Mouse (Mus musculus): ENCODE results near the gene Ikzf1. TPM values are rescaled to one million over a fixed set of nuclear protein-coding genes. Genes with fewer than 3 reads are reported as not detected.

The Ikzf1 gene
- polyA plus RNA-seq, 1 experiment from 2014 or later = 1.5 TPM

DNA sequence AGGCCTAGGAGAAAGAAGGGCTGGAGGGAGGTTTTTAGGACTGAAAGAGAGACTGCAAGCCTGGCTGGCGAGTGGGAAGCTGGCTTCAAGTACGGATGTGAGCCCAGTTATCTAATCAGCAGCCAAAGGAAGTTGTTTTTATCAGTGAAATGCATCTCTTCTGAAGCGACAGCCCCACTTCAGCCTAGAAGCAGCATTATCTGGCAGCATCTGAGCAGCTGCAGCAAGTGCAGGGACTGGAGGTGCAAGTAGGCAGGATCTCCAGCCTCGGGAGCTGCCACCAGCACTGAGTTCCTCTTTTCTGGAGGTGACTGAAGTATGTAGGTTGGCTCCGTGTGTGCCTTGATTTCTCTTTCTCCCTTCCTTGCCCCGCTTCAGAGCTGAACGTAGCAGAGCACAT lies 26.9 kb downstream of the Ikzf1 start:
- Histone ChIP-seq H3K27me3 (ENCODE audit: control insufficient read depth, insufficient read depth, low read length) (0 out of 2 replicates have a peak, but pooled peaks cover 3% of the 10 kb centered on the region), H3K36me3 (ENCODE audit: control insufficient read depth, insufficient read depth, low read length) (no peaks in the 10 kb centered on the region), H3K4me1 (ENCODE audit: control insufficient read depth in 2 of 2, insufficient read depth in 2 of 2, low read length in 2 of 2) (no peaks in the 10 kb centered on the region), H3K9me3 (ENCODE audit: control insufficient read depth, low read length) (no peaks in the 10 kb centered on the region), H3K4me3 (ENCODE audit: control insufficient read depth in 1 of 2, insufficient read depth in 1 of 2, low read depth in 1 of 2, low read length in 2 of 2) (no peak overlapping the region), H3K27ac (replicated peaks in 1 of 2; ENCODE audit: control insufficient read depth in 1 of 2, insufficient read depth in 1 of 2, low read depth in 2 of 2, low read length in 2 of 2) (no peak overlapping the region), H3K4me2 (ENCODE audit: low read length) (no peak overlapping the region), H3K9ac (ENCODE audit: low read length) (no peak overlapping the region)
- 27% methylated on average over 7 of the region's 7 CpGs for WGBS
- no peak for ATAC-seq (ENCODE audit: insufficient number of reproducible peaks, insufficient read depth, low FRiP score, low read depth)

DNA sequence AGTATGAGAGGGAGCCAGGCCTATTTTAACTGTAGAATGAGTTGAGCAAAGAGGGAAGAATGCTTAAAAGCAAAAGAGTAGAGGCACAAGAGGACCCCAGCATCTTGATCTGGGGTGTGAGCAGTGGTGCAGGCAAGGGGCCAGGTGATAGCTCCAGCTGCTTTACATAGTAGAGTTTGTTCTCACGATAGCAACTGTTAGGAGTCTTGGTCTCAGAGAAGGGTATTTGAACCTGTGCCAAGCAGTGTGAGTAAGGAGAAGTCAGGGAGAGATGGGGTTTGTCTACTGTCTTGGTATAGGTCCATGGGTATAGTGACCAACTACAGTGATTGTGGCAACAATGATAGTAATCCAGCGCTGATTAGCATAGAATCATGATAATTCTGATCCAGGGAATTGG lies 29.9 kb downstream of the Ikzf1 start:
- Histone ChIP-seq H3K27me3 (ENCODE audit: control insufficient read depth, insufficient read depth, low read length) (no peaks in the 10 kb centered on the region), H3K9me3 (ENCODE audit: control insufficient read depth, low read length) (no peaks in the 10 kb centered on the region), H3K27ac (replicated peaks in 1 of 2; ENCODE audit: control insufficient read depth in 1 of 2, insufficient read depth in 1 of 2, low read depth in 2 of 2, low read length in 2 of 2) (no peak overlapping the region), H3K4me1 (ENCODE audit: control insufficient read depth in 2 of 2, insufficient read depth in 2 of 2, low read length in 2 of 2) (no peaks in the 10 kb centered on the region), H3K9ac (ENCODE audit: low read length) (no peak overlapping the region), H3K36me3 (ENCODE audit: control insufficient read depth, insufficient read depth, low read length) (no peaks in the 10 kb centered on the region), H3K4me2 (ENCODE audit: low read length) (no peak overlapping the region), H3K4me3 (ENCODE audit: control insufficient read depth in 1 of 2, insufficient read depth in 1 of 2, low read depth in 1 of 2, low read length in 2 of 2) (no peak overlapping the region)
- WGBS = 80% methylated on average over 2 of the region's 2 CpGs
- ATAC-seq (ENCODE audit: insufficient number of reproducible peaks, insufficient read depth, low FRiP score, low read depth) = no peak

GRCm38 (mm10) chr11:11715963-11716691 lies 31.3 kb downstream of the Ikzf1 start:
- Histone ChIP-seq H3K9me3 (ENCODE audit: control insufficient read depth, low read length) (no peaks in the 10 kb centered on the region), H3K4me3 (ENCODE audit: control insufficient read depth in 1 of 2, insufficient read depth in 1 of 2, low read depth in 1 of 2, low read length in 2 of 2) (no peak overlapping the region), H3K27ac (replicated peaks in 1 of 2; ENCODE audit: control insufficient read depth in 1 of 2, insufficient read depth in 1 of 2, low read depth in 2 of 2, low read length in 2 of 2) (no peak overlapping the region), H3K4me2 (ENCODE audit: low read length) (no peak overlapping the region), H3K36me3 (ENCODE audit: control insufficient read depth, insufficient read depth, low read length) (no peaks in the 10 kb centered on the region), H3K27me3 (ENCODE audit: control insufficient read depth, insufficient read depth, low read length) (no peaks in the 10 kb centered on the region), H3K4me1 (ENCODE audit: control insufficient read depth in 2 of 2, insufficient read depth in 2 of 2, low read length in 2 of 2) (no peaks in the 10 kb centered on the region), H3K9ac (ENCODE audit: low read length) (no peak overlapping the region)
- no peak for ATAC-seq (ENCODE audit: insufficient number of reproducible peaks, insufficient read depth, low FRiP score, low read depth)
- 73% methylated on average over 7 of the region's 7 CpGs for whole genome bisulfite sequencing

GRCm38 (mm10) chr11:11716692-11717037 lies 31.9 kb downstream of the Ikzf1 start:
- ATAC-seq (ENCODE audit: insufficient number of reproducible peaks, insufficient read depth, low FRiP score, low read depth) = no peak
- H3K36me3 ChIP-seq (ENCODE audit: control insufficient read depth, insufficient read depth, low read length) = no peaks in the 10 kb centered on the region
- H3K4me1 ChIP-seq (ENCODE audit: control insufficient read depth in 2 of 2, insufficient read depth in 2 of 2, low read length in 2 of 2) = no peaks in the 10 kb centered on the region
- H3K4me3 ChIP-seq (ENCODE audit: control insufficient read depth in 1 of 2, insufficient read depth in 1 of 2, low read depth in 1 of 2, low read length in 2 of 2) = no peak overlapping the region
- no peak overlapping the region for H3K27ac ChIP-seq (replicated peaks in 1 of 2; ENCODE audit: control insufficient read depth in 1 of 2, insufficient read depth in 1 of 2, low read depth in 2 of 2, low read length in 2 of 2)
- H3K4me2 ChIP-seq (ENCODE audit: low read length) = no peak overlapping the region
- H3K9me3 ChIP-seq (ENCODE audit: control insufficient read depth, low read length) = no peaks in the 10 kb centered on the region
- no peaks in the 10 kb centered on the region for H3K27me3 ChIP-seq (ENCODE audit: control insufficient read depth, insufficient read depth, low read length)
- H3K9ac ChIP-seq (ENCODE audit: low read length) = no peak overlapping the region
- 55% methylated on average over 2 of the region's 2 CpGs for WGBS

DNA sequence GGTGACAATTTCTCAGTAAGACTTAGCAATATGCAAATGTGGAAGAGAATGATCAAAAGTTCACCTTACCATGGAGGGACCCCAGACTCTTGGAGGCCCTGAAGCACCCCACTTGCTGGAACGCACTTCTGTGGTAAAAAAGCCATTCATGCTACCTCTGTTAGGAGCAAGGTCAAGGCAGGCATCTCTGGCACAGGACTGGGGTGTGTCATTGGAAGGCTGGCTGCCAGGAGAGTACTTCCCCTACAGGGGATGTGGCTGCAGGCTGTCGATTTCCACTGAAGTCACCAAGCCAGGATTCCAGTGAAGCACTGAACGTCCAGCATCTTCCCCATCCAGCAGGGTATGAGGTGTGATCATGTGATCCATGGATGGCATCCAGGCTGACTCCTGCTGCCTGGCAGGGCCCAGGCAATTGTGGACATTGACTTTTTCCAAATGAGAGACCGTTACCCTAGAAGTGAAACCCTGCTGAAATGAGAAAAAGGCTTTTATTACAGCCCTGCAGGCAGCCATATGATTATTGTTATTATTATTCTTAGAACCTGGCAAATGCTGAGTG lies 32.9 kb downstream of the Ikzf1 start:
- Histone ChIP-seq H3K36me3 (ENCODE audit: control insufficient read depth, insufficient read depth, low read length) (no peaks in the 10 kb centered on the region), H3K4me3 (ENCODE audit: control insufficient read depth in 1 of 2, insufficient read depth in 1 of 2, low read depth in 1 of 2, low read length in 2 of 2) (no peak overlapping the region), H3K27ac (replicated peaks in 1 of 2; ENCODE audit: control insufficient read depth in 1 of 2, insufficient read depth in 1 of 2, low read depth in 2 of 2, low read length in 2 of 2) (no peak overlapping the region), H3K4me2 (ENCODE audit: low read length) (no peak overlapping the region), H3K9me3 (ENCODE audit: control insufficient read depth, low read length) (no peaks in the 10 kb centered on the region), H3K4me1 (ENCODE audit: control insufficient read depth in 2 of 2, insufficient read depth in 2 of 2, low read length in 2 of 2) (no peaks in the 10 kb centered on the region), H3K9ac (ENCODE audit: low read length) (no peak overlapping the region), H3K27me3 (ENCODE audit: control insufficient read depth, insufficient read depth, low read length) (no peaks in the 10 kb centered on the region)
- 72% methylated on average over 4 of the region's 4 CpGs for WGBS
- ATAC-seq (ENCODE audit: insufficient number of reproducible peaks, insufficient read depth, low FRiP score, low read depth) = no peak

DNA sequence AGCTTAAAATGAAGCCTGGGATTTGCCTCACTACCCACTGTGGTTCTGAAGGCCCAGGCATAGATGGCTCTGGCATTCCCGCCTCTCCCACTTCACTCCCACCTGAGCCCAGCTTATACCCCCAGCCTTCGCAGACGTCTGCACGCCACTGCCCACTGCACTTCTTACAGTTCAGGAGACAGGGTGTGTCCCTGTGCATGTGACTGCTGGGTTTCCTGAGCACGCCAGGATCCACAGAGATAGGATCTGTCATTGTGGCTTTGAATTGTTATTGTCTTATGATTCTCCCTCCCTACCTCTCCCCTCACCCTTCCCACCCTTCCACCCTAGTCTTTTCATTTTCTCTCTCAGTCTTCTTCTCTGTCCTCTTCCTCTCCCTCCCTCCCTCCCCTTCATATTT lies 34.9 kb downstream of the Ikzf1 start:
- Histone ChIP-seq H3K9me3 (ENCODE audit: control insufficient read depth, low read length) (no peaks in the 10 kb centered on the region), H3K27ac (replicated peaks in 1 of 2; ENCODE audit: control insufficient read depth in 1 of 2, insufficient read depth in 1 of 2, low read depth in 2 of 2, low read length in 2 of 2) (no peak overlapping the region), H3K36me3 (ENCODE audit: control insufficient read depth, insufficient read depth, low read length) (no peaks in the 10 kb centered on the region), H3K9ac (ENCODE audit: low read length) (no peak overlapping the region), H3K4me3 (ENCODE audit: control insufficient read depth in 1 of 2, insufficient read depth in 1 of 2, low read depth in 1 of 2, low read length in 2 of 2) (no peak overlapping the region), H3K27me3 (ENCODE audit: control insufficient read depth, insufficient read depth, low read length) (no peaks in the 10 kb centered on the region), H3K4me2 (ENCODE audit: low read length) (no peak overlapping the region), H3K4me1 (ENCODE audit: control insufficient read depth in 2 of 2, insufficient read depth in 2 of 2, low read length in 2 of 2) (no peaks in the 10 kb centered on the region)
- 68% methylated on average over 5 of the region's 5 CpGs for WGBS
- no peak for ATAC-seq (ENCODE audit: insufficient number of reproducible peaks, insufficient read depth, low FRiP score, low read depth)

GRCm38 (mm10) chr11:11725252-11725875 lies 40.6 kb downstream of the Ikzf1 start:
- no peak overlapping the region for H3K9ac ChIP-seq (ENCODE audit: low read length)
- 77% methylated on average over 11 of the region's 11 CpGs for WGBS
- no peak overlapping the region for H3K4me3 ChIP-seq (ENCODE audit: control insufficient read depth in 1 of 2, insufficient read depth in 1 of 2, low read depth in 1 of 2, low read length in 2 of 2)
- H3K27ac ChIP-seq (replicated peaks in 1 of 2; ENCODE audit: control insufficient read depth in 1 of 2, insufficient read depth in 1 of 2, low read depth in 2 of 2, low read length in 2 of 2) = no peak overlapping the region
- no peak overlapping the region for H3K4me2 ChIP-seq (ENCODE audit: low read length)
- no peaks in the 10 kb centered on the region for H3K4me1 ChIP-seq (ENCODE audit: control insufficient read depth in 2 of 2, insufficient read depth in 2 of 2, low read length in 2 of 2)
- no peak for ATAC-seq (ENCODE audit: insufficient number of reproducible peaks, insufficient read depth, low FRiP score, low read depth)
- H3K27me3 ChIP-seq (ENCODE audit: control insufficient read depth, insufficient read depth, low read length) = no peaks in the 10 kb centered on the region
- no peaks in the 10 kb centered on the region for H3K9me3 ChIP-seq (ENCODE audit: control insufficient read depth, low read length)
- no peaks in the 10 kb centered on the region for H3K36me3 ChIP-seq (ENCODE audit: control insufficient read depth, insufficient read depth, low read length)

Measured in heart, embryonic 14.5 days (tissue).